Mouse (Mus musculus): ENCODE measurements around the gene Srpk1. TPM values are rescaled to one million over a fixed set of nuclear protein-coding genes. Genes with fewer than 3 reads are reported as not detected.

Gene Srpk1
- polyA plus RNA-seq, 1 experiment = 21.6 TPM

DNA sequence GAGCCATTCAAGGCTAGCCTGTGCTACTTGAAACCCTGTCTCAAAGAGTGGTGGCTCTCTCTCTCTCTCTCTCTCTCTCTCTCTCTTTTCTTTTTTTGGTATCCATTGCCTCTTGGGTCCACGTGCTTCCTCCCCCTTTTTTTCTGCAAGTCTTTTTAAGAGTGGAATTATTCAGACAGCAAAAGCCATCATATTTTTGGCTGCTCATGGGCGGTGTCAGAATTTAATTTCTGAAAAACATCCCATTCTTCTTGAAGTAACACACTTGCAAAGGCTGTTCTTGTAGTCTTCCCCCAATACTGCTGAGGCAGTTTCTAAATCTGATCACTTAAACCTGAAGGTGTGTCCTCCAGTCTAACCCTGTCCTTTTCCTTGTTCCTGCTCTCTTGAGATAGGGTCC is 4.4 kb upstream of the Srpk1 start:
- no peak overlapping the region for H3K4me3 ChIP-seq (ENCODE audit: insufficient read depth, low read depth, low read length)
- TF ChIP-seq CTCF (conservative IDR thresholded peaks at IDR 0.05; ENCODE audit: insufficient read depth, insufficient read length, low read depth, low read length) (no peak), POLR2A (IDR thresholded peaks at IDR 0.05; ENCODE audit: low read depth, low read length) (no peak)
- H3K27ac ChIP-seq (ENCODE audit: insufficient read depth, low read depth, low read length) = no peak overlapping the region
- no peaks in the 10 kb centered on the region for H3K36me3 ChIP-seq (ENCODE audit: control insufficient read depth, insufficient read depth, low read length)
- H3K4me1 ChIP-seq (ENCODE audit: control insufficient read depth, insufficient read depth, low read length) = peaks cover 3% of the 10 kb centered on the region; the same call in 1 of the 2 replicates
- H3K27me3 ChIP-seq (replicated peaks; ENCODE audit: control insufficient read depth, insufficient read depth, low read length) = no peaks in the 10 kb centered on the region
- 87% methylated on average over 2 of the region's 2 CpGs for WGBS
- no peak for DNase-seq

DNA sequence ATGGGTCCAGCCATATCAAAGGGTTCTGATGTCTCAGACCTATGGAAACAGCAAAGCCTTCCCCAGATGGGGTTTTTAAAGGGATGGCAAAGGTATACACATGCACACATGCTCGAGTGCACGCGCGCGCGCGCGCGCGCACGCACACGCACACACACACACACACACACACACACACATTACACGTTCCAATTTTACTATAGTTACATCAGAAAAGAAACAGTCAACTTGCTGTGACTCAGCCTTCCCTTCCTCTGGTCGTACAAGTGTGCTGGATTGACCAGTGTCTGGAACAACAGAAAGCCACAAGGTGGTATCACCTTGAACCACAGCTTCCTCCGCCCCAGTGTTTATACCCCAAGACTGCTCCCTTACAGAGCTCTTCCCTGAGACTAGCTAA is 2.8 kb upstream of the Srpk1 start:
- Histone ChIP-seq H3K4me1 (ENCODE audit: control insufficient read depth, insufficient read depth, low read length) (peaks cover 10% of the 10 kb centered on the region; the same call in 1 of the 2 replicates), H3K27me3 (replicated peaks; ENCODE audit: control insufficient read depth, insufficient read depth, low read length) (no peaks in the 10 kb centered on the region), H3K27ac (ENCODE audit: insufficient read depth, low read depth, low read length) (no peak overlapping the region), H3K36me3 (ENCODE audit: control insufficient read depth, insufficient read depth, low read length) (no peaks in the 10 kb centered on the region), H3K4me3 (ENCODE audit: insufficient read depth, low read depth, low read length) (no peak overlapping the region)
- DNase-seq = no peak
- WGBS = 92% methylated on average over 15 of the region's 15 CpGs
- TF ChIP-seq POLR2A (IDR thresholded peaks at IDR 0.05; ENCODE audit: low read depth, low read length) (no peak), CTCF (conservative IDR thresholded peaks at IDR 0.05; ENCODE audit: insufficient read depth, insufficient read length, low read depth, low read length) (no peak)

DNA sequence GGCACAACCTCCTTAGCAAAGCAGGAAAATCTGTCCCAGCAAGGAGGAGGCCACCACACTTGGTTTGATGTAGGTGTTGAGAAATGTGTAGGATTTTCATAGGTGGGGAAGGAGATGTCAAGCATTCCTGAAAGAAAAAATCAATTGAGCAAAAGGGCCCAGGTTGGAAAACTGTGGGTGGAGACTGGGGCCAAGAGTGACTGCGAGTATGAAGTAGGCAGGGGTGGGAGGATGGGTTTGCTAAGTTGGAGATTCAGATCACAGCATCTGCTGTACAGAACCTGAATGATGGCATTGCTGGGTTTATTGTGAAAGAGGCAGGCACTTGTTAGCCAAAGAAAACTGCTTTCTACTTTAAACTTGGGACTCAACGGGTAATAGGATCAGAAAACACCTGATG is 2.3 kb upstream of the Srpk1 start:
- TF ChIP-seq CTCF (conservative IDR thresholded peaks at IDR 0.05; ENCODE audit: insufficient read depth, insufficient read length, low read depth, low read length) (no peak), POLR2A (IDR thresholded peaks at IDR 0.05; ENCODE audit: low read depth, low read length) (no peak)
- H3K36me3 ChIP-seq (ENCODE audit: control insufficient read depth, insufficient read depth, low read length) = no peaks in the 10 kb centered on the region
- no peak overlapping the region for H3K27ac ChIP-seq (ENCODE audit: insufficient read depth, low read depth, low read length)
- WGBS = 73% methylated on average over 2 of the region's 2 CpGs
- peaks cover 13% of the 10 kb centered on the region; the same call in 1 of the 2 replicates for H3K4me1 ChIP-seq (ENCODE audit: control insufficient read depth, insufficient read depth, low read length)
- DNase-seq = no peak
- H3K27me3 ChIP-seq (replicated peaks; ENCODE audit: control insufficient read depth, insufficient read depth, low read length) = no peaks in the 10 kb centered on the region
- H3K4me3 ChIP-seq (ENCODE audit: insufficient read depth, low read depth, low read length) = no peak overlapping the region

DNA sequence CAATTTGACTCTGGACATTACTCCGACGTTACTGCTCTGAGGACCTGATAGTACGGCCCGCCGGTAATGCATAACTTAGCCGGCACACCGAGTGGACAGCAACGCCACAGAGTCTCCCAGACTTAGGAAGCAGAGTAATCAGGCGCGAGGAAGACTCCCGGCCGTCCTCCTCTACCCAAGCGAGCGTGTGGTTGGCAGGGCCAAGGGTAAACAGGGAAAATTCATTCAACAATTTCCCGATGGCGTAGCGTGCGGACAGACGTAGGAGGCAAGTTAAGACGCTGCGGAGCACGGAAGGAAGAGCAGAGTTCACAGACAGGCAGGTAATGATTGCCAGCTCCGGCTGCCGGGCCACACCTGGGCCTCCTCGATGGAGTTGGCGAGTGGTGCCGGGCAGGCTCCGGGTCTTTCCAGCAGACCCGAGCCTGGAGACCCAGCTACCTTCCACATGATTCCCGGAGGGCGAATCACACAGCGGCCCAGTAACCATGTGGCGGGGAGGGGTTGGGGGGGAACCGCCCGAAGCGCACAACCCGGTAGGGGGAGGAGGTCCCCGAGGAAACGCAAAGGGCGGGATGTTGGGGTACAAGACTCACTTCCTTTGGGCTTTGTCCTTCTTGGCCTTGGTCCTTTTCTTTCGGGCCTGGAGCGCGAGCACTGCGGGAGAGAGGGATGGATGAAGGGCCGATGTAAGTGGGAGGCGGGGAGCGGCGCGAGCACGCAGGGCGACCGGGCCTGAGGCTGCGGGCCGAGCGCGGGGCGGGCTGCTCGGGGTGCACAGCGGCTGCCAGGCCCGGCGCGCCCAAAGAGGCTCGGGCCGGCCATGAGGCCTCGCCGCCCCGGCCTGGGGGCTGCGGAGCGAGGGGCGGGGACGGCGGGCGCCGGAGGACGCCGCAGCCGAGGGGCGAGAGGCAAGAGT is 869 bp downstream of the Srpk1 start:
- no peaks in the 10 kb centered on the region for H3K27me3 ChIP-seq (replicated peaks; ENCODE audit: control insufficient read depth, insufficient read depth, low read length)
- peak overlapping the region; percentile 84 for H3K4me3 ChIP-seq (ENCODE audit: insufficient read depth, low read depth, low read length)
- peaks cover 12% of the 10 kb centered on the region for H3K4me1 ChIP-seq (ENCODE audit: control insufficient read depth, insufficient read depth, low read length)
- no peaks in the 10 kb centered on the region for H3K36me3 ChIP-seq (ENCODE audit: control insufficient read depth, insufficient read depth, low read length)
- peak overlapping the region; percentile 45 for H3K27ac ChIP-seq (ENCODE audit: insufficient read depth, low read depth, low read length)
- DNase-seq = peak; percentile 82
- no peak for TF ChIP-seq POLR2A (IDR thresholded peaks at IDR 0.05; ENCODE audit: low read depth, low read length)
- TF ChIP-seq CTCF (conservative IDR thresholded peaks at IDR 0.05; ENCODE audit: insufficient read depth, insufficient read length, low read depth, low read length) = no peak
- WGBS = under 1% methylated on average over 70 of the region's 78 CpGs

DNA sequence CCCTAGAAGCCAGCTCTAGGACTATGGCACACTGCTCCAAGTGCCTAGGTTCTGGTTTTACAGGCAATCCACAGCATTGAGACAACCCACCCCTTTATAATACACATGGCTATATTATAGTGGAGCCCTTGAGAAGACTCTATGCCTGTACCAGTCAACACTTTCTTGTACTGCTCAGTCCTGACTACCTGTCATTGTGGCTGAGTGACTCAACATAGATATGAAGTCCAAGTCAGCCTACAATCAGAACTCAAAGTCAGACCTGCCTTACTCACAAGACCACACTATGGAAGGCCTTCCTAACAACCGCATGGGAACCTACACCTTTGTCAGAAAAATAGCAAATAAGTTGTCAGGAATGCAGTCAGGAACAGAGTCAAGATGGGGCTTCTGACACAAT is 3.7 kb downstream of the Srpk1 start:
- no peaks in the 10 kb centered on the region; the same call in 1 of the 2 replicates for H3K36me3 ChIP-seq (ENCODE audit: control insufficient read depth, insufficient read depth, low read length)
- no peak overlapping the region for H3K27ac ChIP-seq (ENCODE audit: insufficient read depth, low read depth, low read length)
- H3K27me3 ChIP-seq (replicated peaks; ENCODE audit: control insufficient read depth, insufficient read depth, low read length) = no peaks in the 10 kb centered on the region
- DNase-seq = no peak
- TF ChIP-seq CTCF (conservative IDR thresholded peaks at IDR 0.05; ENCODE audit: insufficient read depth, insufficient read length, low read depth, low read length) (no peak), POLR2A (IDR thresholded peaks at IDR 0.05; ENCODE audit: low read depth, low read length) (no peak)
- H3K4me3 ChIP-seq (ENCODE audit: insufficient read depth, low read depth, low read length) = no peak overlapping the region
- H3K4me1 ChIP-seq (ENCODE audit: control insufficient read depth, insufficient read depth, low read length) = peaks cover 17% of the 10 kb centered on the region
- 98% methylated on average over 1 of the region's 1 CpGs for WGBS

DNA sequence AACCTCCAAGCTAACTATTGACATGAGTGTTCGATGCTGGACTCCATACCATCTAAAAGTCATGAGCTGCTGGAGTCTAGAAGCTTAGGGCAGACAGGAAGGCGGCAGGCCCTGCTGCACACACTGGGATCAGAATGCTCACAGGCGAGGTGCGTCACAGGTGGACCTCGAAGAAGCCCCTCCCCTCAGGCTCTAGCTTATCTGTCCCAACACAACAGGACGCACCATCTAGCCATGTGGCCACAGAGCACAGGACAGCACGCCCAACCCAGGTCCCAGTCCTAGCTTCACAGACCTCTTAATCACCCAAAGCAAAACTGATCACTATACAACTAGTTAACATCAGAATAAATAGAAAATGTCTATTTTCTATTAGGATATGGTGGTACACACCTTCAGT is 4.4 kb downstream of the Srpk1 start:
- 84% methylated on average over 7 of the region's 7 CpGs for WGBS
- Histone ChIP-seq H3K27me3 (replicated peaks; ENCODE audit: control insufficient read depth, insufficient read depth, low read length) (no peaks in the 10 kb centered on the region), H3K36me3 (ENCODE audit: control insufficient read depth, insufficient read depth, low read length) (no peaks in the 10 kb centered on the region; the same call in 1 of the 2 replicates), H3K4me1 (ENCODE audit: control insufficient read depth, insufficient read depth, low read length) (peaks cover 17% of the 10 kb centered on the region), H3K4me3 (ENCODE audit: insufficient read depth, low read depth, low read length) (no peak overlapping the region), H3K27ac (ENCODE audit: insufficient read depth, low read depth, low read length) (no peak overlapping the region)
- TF ChIP-seq POLR2A (IDR thresholded peaks at IDR 0.05; ENCODE audit: low read depth, low read length) (no peak), CTCF (conservative IDR thresholded peaks at IDR 0.05; ENCODE audit: insufficient read depth, insufficient read length, low read depth, low read length) (no peak)
- no peak for DNase-seq

DNA sequence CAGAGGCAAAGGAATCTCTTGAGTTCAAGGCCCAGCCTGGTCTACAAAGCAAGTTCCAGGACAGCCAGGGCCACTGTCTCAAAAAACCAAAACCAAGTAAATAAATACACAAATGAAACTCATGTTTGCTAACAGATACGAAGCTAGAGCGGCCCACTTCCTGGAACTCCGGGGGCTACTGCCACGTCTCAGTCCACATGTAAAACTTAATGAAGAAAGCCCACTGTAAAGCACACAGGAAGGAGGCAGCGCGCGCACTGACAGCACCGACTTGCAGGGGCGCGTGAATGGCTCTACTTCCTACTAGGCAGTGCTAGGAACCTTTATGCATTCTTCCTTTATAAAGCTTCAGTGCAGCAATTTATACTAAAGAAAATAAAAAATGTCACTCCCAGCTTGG is 4.9 kb downstream of the Srpk1 start:
- 81% methylated on average over 10 of the region's 10 CpGs for WGBS
- Histone ChIP-seq H3K27ac (ENCODE audit: insufficient read depth, low read depth, low read length) (no peak overlapping the region), H3K4me1 (ENCODE audit: control insufficient read depth, insufficient read depth, low read length) (peaks cover 17% of the 10 kb centered on the region), H3K27me3 (replicated peaks; ENCODE audit: control insufficient read depth, insufficient read depth, low read length) (no peaks in the 10 kb centered on the region), H3K4me3 (ENCODE audit: insufficient read depth, low read depth, low read length) (no peak overlapping the region), H3K36me3 (ENCODE audit: control insufficient read depth, insufficient read depth, low read length) (no peaks in the 10 kb centered on the region; the same call in 1 of the 2 replicates)
- TF ChIP-seq CTCF (conservative IDR thresholded peaks at IDR 0.05; ENCODE audit: insufficient read depth, insufficient read length, low read depth, low read length) = no peak
- TF ChIP-seq POLR2A (IDR thresholded peaks at IDR 0.05; ENCODE audit: low read depth, low read length) = no peak
- DNase-seq = no peak

All from kidney, adult 2 months (tissue).